ENCODE assay signal across 27 mouse cellular contexts in genomic region chr5:77390272-77390671, GRCm38 (mm10). TPM values are rescaled to one million over a fixed set of nuclear protein-coding genes. Genes with fewer than 3 reads are reported as not detected.
DNase-seq lines count a peak whose midpoint lies in the region; ATAC-seq and TF ChIP-seq lines count a peak whose summit lies in the region.
"Had no signal": no experiment of that assay in that cellular context is flagged by ENCODE, and none has a peak within 500 bp of the region (broad histone marks: within the 10 kb centered on the region; RNA-seq: fewer than 3 reads in every experiment).

No protein-coding gene starts in this region.

- H3K27me3 ChIP-seq in kidney, postnatal 0 days (ENCODE audit: insufficient read depth, low read length): no peaks in the 10 kb centered on the region
- H3K27me3 ChIP-seq in forebrain, embryonic 13.5 days: no peaks in the 10 kb centered on the region
- H3K27me3 ChIP-seq: embryonic facial prominence, embryonic 13.5 days; forebrain, embryonic 12.5 days; heart, embryonic 13.5 days had no signal

- ATAC-seq in kidney, postnatal 0 days (replicated peaks; ENCODE audit: low FRiP score, low read depth): peak; percentile 66
- no peak for ATAC-seq in forebrain, embryonic 13.5 days
- ATAC-seq: CD4-positive, CD25-positive, alpha-beta regulatory T cell, adult 4 months; forebrain, embryonic 16.5 days had no signal

- H3K4me3 ChIP-seq in kidney, postnatal 0 days (replicated peaks; ENCODE audit: low read depth, low read length): no peak overlapping the region
- H3K4me3 ChIP-seq in forebrain, embryonic 13.5 days: no peak overlapping the region
- H3K4me3 ChIP-seq: embryonic facial prominence, embryonic 10.5 days; embryonic facial prominence, embryonic 13.5 days; erythroblast, embryonic 14.5 days; forebrain, embryonic 12.5 days; heart, adult 2 months; heart, embryonic 10.5 days; heart, embryonic 13.5 days had no signal

- H3K4me1 ChIP-seq in kidney, postnatal 0 days (replicated peaks; ENCODE audit: insufficient read depth, low read length): peaks cover 41% of the 10 kb centered on the region
- H3K4me1 ChIP-seq in forebrain, embryonic 13.5 days: no peaks in the 10 kb centered on the region
- H3K4me1 ChIP-seq: forebrain, embryonic 12.5 days had no signal

- TF ChIP-seq CTCF in kidney, postnatal 0 days (IDR thresholded peaks at IDR 0.05; ENCODE audit: low read depth): no peak

- H3K4me2 ChIP-seq in kidney, postnatal 0 days (ENCODE audit: low read length): no peak overlapping the region
- no peak overlapping the region for H3K4me2 ChIP-seq in forebrain, embryonic 13.5 days
- H3K4me2 ChIP-seq: embryonic facial prominence, embryonic 13.5 days; forebrain, embryonic 12.5 days; heart, embryonic 13.5 days; hindbrain, embryonic 14.5 days had no signal

- H3K9ac ChIP-seq in kidney, postnatal 0 days (ENCODE audit: low read depth, low read length): no peak overlapping the region
- H3K9ac ChIP-seq in forebrain, embryonic 13.5 days: no peak overlapping the region
- H3K9ac ChIP-seq: embryonic facial prominence, embryonic 13.5 days; forebrain, embryonic 12.5 days; heart, embryonic 13.5 days; hindbrain, embryonic 14.5 days had no signal

- 77% methylated on average over 2 of the region's 2 CpGs for WGBS in kidney, postnatal 0 days
- WGBS in forebrain, embryonic 13.5 days: 96% methylated on average over 2 of the region's 2 CpGs

- H3K36me3 ChIP-seq in kidney, postnatal 0 days (ENCODE audit: insufficient read depth, low read length): no peaks in the 10 kb centered on the region
- H3K36me3 ChIP-seq in forebrain, embryonic 13.5 days (ENCODE audit: poor library complexity, severe bottlenecking): no peaks in the 10 kb centered on the region
- H3K36me3 ChIP-seq: embryonic facial prominence, embryonic 10.5 days; embryonic facial prominence, embryonic 13.5 days; forebrain, embryonic 12.5 days; heart, embryonic 10.5 days; heart, embryonic 13.5 days had no signal

- no peaks in the 10 kb centered on the region for H3K9me3 ChIP-seq in kidney, postnatal 0 days (replicated peaks; ENCODE audit: low read length)
- H3K9me3 ChIP-seq in forebrain, embryonic 13.5 days (replicated peaks): no peaks in the 10 kb centered on the region
- H3K9me3 ChIP-seq: embryonic facial prominence, embryonic 10.5 days; embryonic facial prominence, embryonic 13.5 days; forebrain, embryonic 12.5 days; heart, embryonic 10.5 days; heart, embryonic 13.5 days had no signal

- DNase-seq in kidney, adult 9 months: peak; percentile 67
- no peak for DNase-seq in kidney, postnatal 4 days
- DNase-seq in kidney, postnatal 0 days (ENCODE audit: low spot score): no peak
- no peak for DNase-seq in kidney, adult 11 months
- peak; percentile 43 to 67 for DNase-seq in kidney, postnatal 25 days
- DNase-seq: adrenal gland, adult 2 months; adrenal gland, postnatal 14 days; cerebellum, adult 11-12 months; cerebellum, adult 8-10 months; cerebellum, postnatal 10 days; cerebellum, postnatal 36 days; embryo, embryonic 11 days; gastrocnemius, postnatal 10 days; gastrocnemius, postnatal 36 days; heart, adult 2 months; heart, postnatal 14 days; heart, postnatal 4 days had no signal

- 0 out of 2 replicates have a peak overlapping the region, but pooled peaks have one; percentile 0 for H3K27ac ChIP-seq in kidney, postnatal 0 days
- H3K27ac ChIP-seq in forebrain, embryonic 13.5 days: no peak overlapping the region
- H3K27ac ChIP-seq: embryonic facial prominence, embryonic 10.5 days; embryonic facial prominence, embryonic 13.5 days; forebrain, embryonic 12.5 days; heart, embryonic 10.5 days; heart, embryonic 13.5 days; hindbrain, embryonic 14.5 days had no signal

RNA-seq across cellular contexts. Expression of gene Igfbp7, which starts 17.6 kb away (rescaled TPM):
- polyA plus RNA-seq in kidney, postnatal 0 days (2015; fragmentation: Nextera tagmentation; extraction: Ambion mirVana): 1,308 and 1,398 TPM in 2 replicates
- 44.2 and 47.9 TPM in 2 replicates for polyA plus RNA-seq in forebrain, embryonic 13.5 days (2015; fragmentation: Nextera tagmentation; extraction: Ambion mirVana)

Comparison
In these comparisons a context has a peak if more than half of its experiments do, and no peak if none do; other contexts are left out.
1. DNase-seq: peak in kidney, adult 9 months (single experiment) and kidney, postnatal 25 days (2 of 2); none in kidney, postnatal 4 days (0 of 2), kidney, postnatal 0 days (single experiment) and kidney, adult 11 months (single experiment).
2. RNA of gene Igfbp7, which starts 17.6 kb away (polyA plus RNA-seq): 1,308 to 1,398 TPM in kidney, postnatal 0 days; 44.2 to 47.9 TPM in forebrain, embryonic 13.5 days; every median in the first group is over 10 times any median in the second.